Mouse (Mus musculus): Measurements from ENCODE around the gene Pde10a.

DNA sequence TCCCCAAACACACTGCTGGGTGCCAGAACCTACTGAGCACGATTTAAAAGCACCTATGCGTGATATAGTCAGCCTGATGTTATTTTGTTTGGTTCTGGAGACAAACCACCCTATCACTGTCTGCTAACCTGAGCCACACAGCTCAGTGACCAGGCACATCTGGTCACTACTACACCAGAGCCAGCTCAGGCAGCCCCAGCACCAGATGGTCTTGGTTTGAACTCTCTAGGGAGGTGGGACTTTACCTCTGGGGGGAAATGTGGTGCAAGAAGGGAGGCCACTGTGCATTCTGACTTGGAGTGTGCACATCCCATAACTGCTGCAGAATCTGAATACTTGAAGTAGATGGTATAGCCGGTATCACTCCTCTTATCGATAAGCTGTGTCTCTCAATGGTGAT, 86.7 kb downstream of the Pde10a start:
- TF ChIP-seq POLR2A (IDR thresholded peaks at IDR 0.05; ENCODE audit: low read depth, low read length) (no peak), CTCF (IDR thresholded peaks at IDR 0.05; ENCODE audit: extremely low read depth, insufficient read depth, insufficient read length, insufficient replicate concordance) (no peak)
